Mouse (Mus musculus) kidney, adult 9 months (tissue): ENCODE data around the gene Olfr1499.
"Not testable (repeated sequence)": the region's sequence is repeated elsewhere in the genome, so short reads cannot be mapped to it uniquely, and the experiment has no call there.

Experiments used
- DNase-seq: peaks from one replicate; pipeline ENCODE4 v3.0.0; 2022

The Olfr1499 gene

DNA sequence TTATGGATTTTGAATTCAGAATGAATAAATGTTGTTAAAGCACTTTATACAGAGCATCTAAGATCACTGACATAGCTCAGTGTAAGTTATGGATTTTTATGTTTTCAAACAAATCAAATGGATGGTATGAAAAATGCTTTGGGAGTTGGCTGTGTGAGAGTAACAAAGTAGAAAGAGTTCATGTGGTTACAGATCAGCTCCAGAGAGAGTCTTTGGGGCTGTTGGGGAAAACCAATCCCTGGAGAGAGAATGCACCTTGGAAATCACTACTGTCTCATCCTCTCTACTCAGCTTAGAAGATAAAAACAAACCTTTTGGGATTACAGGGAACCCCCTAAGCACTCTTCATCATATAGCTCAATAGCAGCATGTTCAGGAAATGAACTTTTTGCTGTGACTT is at the start of gene Olfr1499:
Olfr1499 (minus strand) TSS at position 101 of the 400 bp plus-strand sequence.
- DNase-seq: no peak

DNA sequence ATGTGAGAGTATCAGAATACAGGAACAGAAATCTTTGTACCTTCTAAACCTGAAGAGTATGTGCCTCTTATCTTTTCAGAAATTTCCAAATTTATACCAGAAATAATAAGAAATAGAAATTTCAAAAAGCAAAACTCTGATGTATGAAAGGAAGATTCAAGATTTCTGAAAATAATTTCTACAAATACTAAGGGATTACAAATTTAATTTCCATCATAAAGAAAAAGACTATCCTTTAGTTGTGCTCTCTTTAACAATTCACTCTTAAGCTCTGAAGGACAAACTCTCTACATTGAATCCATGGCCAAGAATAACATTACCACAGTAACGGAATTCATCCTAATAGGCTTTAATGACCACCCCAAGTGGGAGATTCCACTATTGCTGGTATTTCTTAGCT is 42.2 kb upstream of the Olfr1499 start, which contains the start of gene Olfr1502:
Olfr1502 (plus strand) TSS at position 301 of the 400 bp plus-strand sequence.
- no peak for DNase-seq

DNA sequence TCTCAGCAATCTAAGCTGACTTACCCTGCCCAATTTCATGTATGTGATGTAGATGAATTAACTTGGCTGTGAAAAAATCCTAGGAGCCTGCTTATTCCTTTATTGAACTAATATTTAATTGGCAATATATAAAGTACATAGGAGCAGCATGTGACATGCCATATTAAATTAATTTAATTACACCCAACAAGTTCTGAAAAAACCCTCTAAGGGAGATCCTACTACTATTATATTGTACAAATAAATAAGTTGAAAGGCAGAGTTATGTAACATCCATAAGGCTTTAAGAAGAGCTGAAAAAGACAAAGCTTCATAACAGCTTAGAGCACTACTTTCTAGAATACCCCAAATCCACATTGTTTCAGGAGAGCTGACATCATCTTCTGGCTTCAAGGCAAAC is 31.3 kb upstream of the Olfr1499 start, which contains the start of gene Olfr1501:
Olfr1501 (minus strand) TSS at position 101 of the 400 bp plus-strand sequence.
- not testable (repeated sequence) for DNase-seq

DNA sequence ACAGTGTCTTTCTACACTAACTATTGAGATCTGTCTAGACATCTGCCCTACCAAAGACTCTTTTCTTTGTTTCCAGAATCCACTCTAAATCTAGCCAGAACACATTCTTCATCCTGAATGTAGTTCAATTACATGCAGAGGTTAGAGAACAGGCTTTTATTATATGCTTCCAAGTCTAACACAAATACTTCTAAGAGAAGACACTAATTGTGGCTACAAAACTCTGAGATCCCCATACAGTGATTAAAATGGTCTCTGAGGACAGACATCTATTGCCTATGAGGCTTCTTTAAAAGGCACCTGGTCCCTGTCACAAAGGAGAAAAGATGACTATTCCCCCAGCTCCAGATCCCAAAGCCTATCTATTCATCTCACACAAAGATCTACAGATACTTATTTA is 11.1 kb upstream of the Olfr1499 start, which contains the start of gene Olfr1500:
Olfr1500 (minus strand) TSS at position 101 of the 400 bp plus-strand sequence.
- no peak for DNase-seq

DNA sequence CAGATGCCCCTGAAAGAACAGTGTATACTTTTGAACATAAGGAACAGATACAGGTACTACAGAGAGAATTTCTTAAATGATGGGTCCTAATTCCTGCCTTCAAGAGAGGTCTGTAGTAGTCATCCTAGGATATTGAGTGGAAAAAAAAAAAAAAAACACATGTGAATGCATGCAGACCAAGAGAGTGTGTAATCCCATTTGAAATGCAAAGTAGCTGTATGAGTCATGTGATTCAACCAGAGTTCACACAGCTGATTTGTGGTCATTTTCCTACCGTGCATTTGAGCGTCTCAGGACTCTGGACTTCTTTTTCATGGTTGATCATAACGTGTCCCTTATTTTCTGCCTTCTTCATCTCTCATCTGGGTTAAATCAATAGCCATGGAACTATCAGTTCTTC is 9.2 kb upstream of the Olfr1499 start:
- DNase-seq: no peak

DNA sequence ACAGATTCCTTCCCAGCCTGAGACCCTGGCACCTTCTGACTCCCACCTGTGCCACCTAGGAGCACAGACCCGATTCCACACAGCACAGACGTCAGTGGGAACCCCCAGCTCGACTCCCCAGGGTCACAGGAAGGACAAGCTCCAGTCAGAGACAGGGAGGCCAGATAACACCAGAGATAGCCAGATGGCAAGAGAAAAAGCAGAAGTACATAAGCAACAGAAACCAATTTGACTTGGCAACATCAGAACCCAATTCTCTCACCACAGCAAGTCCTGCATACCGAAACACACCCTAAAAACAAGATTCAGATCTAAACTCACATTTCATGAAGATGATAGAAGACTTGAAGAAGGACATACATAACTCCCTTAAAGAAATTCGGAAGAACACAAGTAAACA is 1.6 kb upstream of the Olfr1499 start:
- DNase-seq: no peak

DNA sequence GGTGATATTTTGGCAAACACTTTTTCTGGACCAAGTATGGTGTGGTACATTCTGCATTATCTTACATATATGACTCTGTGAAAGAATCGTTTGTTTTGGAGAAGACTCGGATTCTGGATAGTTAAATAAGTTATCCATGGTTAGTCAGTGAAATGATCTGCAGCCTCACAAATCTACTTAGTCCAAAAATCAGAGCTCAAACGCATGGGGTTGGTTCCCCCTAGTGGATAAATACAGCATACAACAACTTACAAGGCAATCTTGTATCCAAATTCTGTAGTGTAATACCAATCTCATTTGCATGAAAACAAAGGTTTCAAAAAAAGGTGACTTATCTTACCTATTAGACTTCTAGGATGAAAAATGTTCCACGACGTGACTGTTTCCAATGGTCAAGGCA is 420 bp downstream of the Olfr1499 start:
- no peak for DNase-seq

DNA sequence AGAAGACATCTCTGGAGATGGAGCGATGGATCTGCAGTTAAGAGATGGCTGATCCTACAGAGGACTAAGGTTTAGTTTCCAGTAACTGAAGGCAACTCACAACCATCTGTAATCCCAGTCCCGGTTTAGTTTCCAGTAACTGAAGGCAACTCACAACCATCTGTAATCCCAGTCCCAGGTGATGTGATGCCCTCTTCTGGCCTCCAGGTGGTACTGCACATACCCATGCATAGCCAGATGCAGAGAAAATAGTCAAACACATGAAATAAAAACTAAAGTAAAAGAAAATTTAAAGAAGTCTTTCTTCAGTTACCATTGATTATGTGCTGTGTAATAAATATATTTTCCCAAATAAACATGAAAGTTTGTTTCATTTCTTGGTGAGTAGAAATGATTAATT is 6.4 kb downstream of the Olfr1499 start:
- no peak for DNase-seq

DNA sequence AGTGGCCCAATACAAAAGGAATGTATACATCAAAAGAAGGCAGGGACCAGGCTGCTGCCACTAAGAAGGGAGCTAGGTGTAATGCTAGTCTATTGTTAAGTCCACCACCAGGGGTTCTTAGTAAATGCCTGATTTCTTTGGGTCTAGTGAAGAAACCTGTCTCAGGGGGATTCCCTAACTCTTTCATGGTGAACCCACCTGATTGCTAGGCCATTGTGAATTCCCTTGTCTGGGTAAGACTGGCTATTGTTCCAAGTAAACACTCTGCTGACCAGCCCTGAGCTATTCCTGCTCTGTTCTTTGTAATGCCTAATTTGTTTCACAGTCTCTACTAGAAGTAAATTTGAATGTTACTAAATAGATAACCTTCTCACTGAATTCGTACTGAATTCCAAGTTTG is 13.8 kb downstream of the Olfr1499 start:
- DNase-seq: not testable (repeated sequence)

DNA sequence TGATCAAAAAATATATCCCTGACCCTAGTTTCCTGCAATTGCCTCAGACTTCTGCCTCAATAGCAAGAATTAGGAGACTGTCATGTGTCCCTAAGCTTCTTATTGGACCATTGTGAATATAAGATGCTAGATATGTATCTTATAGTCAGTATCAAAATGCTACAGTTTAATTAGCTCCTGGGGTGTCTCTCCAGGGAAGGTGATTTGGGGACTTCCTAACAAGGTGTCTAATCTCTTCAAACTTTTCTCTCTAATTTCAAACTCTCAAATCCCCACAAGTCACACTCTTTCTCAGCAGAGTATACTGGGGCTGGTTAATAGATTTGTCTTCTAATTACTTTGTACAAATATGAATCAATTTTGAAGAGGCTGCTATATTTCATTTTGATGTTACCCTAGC is 21.1 kb downstream of the Olfr1499 start, which contains the start of gene Olfr1497:
Olfr1497 (minus strand) TSS at position 101 of the 400 bp plus-strand sequence.
- DNase-seq: no peak

DNA sequence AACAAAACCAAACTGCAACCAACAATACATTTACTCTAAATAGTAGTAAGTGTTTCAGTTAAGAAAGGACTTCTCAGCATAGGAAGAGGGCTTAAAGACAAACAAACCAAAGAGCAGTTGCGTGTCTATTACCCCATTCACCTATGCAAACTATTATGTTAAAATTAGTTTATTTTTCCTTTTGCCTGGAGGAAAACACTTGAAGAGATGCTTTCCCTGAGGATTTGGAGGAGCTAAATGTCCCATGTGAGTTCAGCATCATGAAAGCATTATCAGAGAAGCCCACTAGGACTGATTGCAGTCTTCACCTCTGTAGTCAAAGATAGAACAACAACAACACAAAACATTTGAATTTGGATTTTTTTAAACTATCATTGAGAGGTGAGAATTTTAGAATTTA is 41.7 kb downstream of the Olfr1499 start, which contains the start of gene Olfr1496:
Olfr1496 (plus strand) TSS at position 301 of the 400 bp plus-strand sequence.
- no peak for DNase-seq

DNA sequence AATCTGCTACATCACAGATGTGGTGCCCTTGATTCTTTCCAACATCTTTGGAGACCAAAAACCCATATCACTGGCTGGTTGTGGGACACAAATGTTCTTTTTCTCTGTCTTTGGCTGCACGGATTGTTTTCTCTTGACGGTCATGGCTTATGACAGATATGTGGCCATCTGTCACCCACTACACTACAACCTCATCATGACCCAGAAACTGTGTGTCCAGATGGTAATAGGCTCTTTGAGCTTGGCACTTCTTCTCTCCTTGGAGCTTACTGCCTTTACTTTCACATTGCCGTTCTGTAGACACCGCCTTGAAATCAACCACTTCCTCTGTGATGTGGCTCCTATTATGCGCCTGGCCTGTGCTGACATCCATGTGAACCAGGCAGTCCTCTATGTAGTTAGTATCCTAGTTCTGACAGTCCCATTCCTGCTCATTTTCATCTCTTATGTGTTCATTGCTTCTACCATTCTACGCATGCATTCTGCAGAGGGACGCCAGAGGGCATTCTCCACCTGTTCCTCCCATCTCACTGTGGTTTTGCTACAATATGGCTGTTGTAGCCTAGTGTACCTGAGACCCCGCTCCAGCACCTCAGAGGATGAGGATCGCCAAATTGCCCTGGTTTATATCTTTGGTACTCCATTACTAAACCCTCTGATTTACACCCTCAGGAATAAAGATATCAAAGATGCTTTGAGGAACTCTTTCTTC is 50.5 kb downstream of the Olfr1499 start:
- DNase-seq: no peak

DNA sequence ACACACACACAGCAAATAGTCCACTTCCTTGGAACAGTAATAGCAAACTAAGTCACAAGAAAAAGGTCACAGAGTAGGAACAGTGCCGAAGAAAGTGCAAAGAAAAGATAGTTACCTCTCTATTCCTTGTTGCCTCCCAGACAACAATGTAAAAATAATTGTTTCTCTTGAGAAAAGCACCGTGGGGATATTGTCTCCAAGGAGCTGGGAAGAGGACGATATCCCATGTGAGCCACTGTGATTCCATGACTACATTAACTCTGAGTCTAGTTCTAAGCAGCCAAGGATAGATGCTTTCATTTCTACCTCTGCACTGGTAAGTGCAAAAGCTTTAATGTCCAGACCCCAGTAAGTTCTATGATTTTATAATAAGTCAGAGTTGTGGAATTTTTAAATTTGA is 54.9 kb downstream of the Olfr1499 start, which contains the start of gene Olfr1495:
Olfr1495 (plus strand) TSS at position 301 of the 400 bp plus-strand sequence.
- DNase-seq: no peak
